Mouse (Mus musculus): ENCODE results near the gene Msln. TPM values are rescaled to one million over a fixed set of nuclear protein-coding genes. Genes with fewer than 3 reads are reported as not detected.

The Msln gene
- polyA plus RNA-seq (2017; shearing (Covaris generic)), result not detected

GRCm38 (mm10) chr17:25754241-25754640, at the start of gene Msln:
Gene Msln, minus strand, starts transcription at chr17:25754378.
- ATAC-seq, result no peak

DNA sequence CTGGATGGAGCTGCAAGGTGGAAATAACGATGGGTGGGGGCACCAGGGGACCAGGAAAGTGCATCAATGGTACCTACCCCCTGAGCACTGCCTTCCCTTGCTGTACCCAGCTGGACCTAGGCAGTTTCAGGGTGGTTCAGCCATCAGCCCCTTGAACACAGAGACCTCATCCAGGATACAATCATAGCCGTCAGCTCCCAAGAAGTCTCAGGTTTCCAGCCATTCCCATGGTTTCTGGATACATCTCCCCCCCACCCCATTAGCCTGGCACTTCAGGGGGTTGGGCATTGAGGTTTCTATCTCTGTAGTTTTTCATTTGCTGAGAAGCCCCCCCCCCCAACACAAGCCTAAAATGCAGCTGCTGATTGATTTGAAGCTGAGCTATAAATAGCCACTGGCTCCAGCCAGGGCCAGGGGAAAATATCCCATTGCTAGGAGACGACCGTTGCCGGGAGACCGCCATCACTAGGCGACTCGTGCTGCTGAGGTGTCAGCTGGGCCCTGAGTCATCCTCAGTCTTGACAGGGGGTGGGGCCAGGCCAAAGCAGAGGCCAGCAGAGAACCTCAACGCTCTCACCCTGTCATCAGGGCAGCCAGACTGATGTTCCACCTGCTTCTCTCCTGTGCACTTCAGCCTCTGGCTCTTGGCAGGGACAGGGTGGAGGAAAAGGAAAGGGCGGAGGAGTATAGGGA, 48.8 kb upstream of the Msln start:
- ATAC-seq, result no peak

GRCm38 (mm10) chr17:25801029-25801428, 46.9 kb upstream of the Msln start:
- peak; percentile 81 for ATAC-seq

DNA sequence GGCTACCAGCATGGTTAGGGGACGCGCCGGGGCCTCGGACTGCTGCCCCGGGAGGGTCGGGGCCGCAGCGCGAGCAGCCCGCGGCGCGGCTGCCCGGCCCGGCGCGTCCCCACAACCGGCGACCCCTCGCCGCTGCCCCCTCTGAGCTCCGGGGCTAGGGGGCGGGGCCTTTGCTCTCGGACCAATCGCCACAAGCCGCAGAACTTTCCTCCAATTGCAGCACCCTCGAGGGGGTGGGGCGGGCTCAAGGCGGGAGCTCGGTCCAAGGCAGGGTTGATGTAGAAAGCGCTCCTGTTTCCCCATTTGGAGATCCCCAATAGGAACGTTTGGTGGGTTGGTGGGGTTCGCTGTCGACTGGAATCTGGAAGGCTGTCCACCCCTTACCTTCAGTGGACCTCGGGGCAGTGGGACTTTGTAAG, 42.8 kb upstream of the Msln start, which contains the start of gene Metrn:
TSS of gene Metrn (minus strand) at position 186 of the 419 bp plus-strand sequence.
- peak; percentile 60 for ATAC-seq

- no peak for ATAC-seq
These were observed 42.1 kb upstream of the Msln start for GRCm38 (mm10) chr17:25796211-25796771.

DNA sequence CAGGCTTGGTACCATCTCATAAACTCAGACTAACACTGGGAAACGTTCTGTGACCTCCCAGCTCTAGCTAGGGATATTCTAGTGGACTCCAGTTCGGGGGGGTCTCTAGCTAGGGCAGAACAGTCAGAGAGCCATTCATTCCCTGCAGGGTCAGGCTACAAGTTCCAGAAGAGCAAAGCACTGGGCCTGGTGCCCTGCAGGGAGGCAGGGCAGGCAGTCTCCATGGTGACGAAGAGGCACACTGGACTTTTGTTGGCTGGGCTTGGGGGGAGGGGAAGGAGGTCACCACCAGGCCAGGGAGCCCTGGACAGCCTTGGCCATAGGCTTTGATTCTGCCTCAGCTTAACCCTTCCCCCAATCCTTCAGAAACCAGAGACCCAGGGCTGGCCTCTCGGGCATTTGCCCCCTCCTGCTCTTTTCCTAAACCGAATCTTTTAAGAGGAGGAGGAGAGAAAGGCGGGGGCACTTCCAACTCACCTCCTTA, 41.5 kb upstream of the Msln start, which contains the start of gene AC134908.4:
TSS of gene AC134908.4 (minus strand) at position 51 of the 484 bp plus-strand sequence.
- no peak for ATAC-seq

- ATAC-seq, result no peak
These were observed 40.8 kb upstream of the Msln start for GRCm38 (mm10) chr17:25794998-25795397.

- no peak for ATAC-seq
These were observed 40.0 kb upstream of the Msln start for GRCm38 (mm10) chr17:25794197-25794596.

DNA sequence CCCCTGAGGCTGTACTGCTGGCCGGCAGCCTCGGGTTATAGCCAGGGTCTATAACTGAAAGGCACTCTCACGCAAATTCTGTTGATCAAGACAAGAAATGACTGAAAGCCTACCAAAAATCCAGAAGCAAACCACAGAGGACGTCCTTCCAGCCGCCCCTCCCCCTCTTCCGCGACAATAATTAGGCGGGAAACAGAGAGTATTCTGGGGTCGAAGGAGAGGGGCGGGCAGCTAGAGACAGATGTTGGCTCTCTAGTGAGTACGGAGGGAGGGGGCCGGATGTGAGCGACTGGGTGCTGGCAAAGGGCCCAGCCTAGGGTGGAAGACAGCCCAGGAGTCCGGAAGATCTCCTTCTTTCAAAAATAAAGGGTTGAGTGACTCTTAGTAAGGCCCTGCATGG, 38.4 kb upstream of the Msln start, which contains the start of gene Fam173a:
TSS of gene Fam173a (minus strand) at position 287 of the 400 bp plus-strand sequence.
- ATAC-seq, result peak; percentile 86

- ATAC-seq, result peak; percentile 64
These were observed 37.8 kb upstream of the Msln start for GRCm38 (mm10) chr17:25791843-25792527.

GRCm38 (mm10) chr17:25791320-25791842, 37.2 kb upstream of the Msln start:
- no peak for ATAC-seq

GRCm38 (mm10) chr17:25786781-25787504, 32.8 kb upstream of the Msln start:
- ATAC-seq, result no peak

DNA sequence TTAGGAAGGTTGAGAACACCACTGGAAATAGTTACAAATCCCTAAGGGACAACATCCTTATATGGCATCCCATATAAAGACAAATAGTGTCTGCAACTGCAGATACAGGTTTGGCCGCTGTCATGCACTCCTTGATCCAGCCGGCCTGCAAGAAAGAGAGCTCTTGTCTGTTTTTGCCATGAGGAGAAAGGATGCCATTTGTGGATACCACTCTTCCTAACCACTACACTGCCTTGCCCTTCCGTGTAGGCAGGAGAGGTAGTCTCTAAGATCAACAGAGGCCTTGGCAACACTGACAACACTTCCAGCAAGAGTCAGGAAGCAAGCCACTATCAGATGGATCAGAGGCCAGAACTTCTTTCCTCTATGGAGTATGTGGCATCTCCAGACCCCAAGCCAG, 32.1 kb upstream of the Msln start, which contains the start of gene Ccdc78:
TSS of gene Ccdc78 (plus strand) at position 301 of the 400 bp plus-strand sequence.
- no peak for ATAC-seq

GRCm38 (mm10) chr17:25785281-25785745, 31.1 kb upstream of the Msln start, which contains the start of gene Haghl:
Gene Haghl, minus strand, starts transcription at chr17:25785673.
- ATAC-seq, result peak; percentile 90

DNA sequence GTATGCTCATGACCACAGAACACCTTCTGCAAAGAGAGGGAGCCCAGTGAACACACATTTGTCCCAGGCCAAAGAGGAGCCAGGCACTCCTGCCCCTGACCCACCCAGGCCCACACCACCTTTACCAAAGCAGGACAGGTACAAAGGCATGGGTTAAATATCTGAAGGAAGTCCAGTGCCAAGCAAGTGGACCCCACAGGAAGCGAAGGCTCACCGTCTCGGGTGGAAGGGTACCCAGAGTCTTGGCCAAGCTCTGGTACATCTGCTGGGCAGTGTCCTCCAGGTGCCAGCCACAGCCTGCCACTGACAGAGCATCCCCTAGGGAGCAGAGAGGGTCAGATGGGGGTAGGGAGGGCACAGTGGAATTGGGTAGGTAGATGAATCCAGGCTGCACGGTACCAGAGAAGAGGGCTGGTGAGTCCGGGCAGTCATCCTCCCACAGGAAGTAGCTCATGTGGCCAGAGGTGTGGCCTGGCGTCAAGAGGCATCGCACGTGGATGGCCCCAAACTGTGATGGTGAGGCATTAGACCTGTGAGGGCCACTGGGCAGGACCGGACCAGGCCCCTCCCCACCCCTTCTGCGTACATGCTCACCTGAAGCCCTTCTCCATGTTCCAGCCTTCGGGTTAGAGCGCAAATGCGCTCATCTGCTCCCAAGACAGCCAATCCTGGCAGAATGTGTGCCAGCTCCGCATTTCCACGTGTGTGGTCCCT, 29.8 kb upstream of the Msln start:
- no peak for ATAC-seq

- no peak for ATAC-seq
These were observed 28.9 kb upstream of the Msln start for GRCm38 (mm10) chr17:25783086-25783485.

DNA sequence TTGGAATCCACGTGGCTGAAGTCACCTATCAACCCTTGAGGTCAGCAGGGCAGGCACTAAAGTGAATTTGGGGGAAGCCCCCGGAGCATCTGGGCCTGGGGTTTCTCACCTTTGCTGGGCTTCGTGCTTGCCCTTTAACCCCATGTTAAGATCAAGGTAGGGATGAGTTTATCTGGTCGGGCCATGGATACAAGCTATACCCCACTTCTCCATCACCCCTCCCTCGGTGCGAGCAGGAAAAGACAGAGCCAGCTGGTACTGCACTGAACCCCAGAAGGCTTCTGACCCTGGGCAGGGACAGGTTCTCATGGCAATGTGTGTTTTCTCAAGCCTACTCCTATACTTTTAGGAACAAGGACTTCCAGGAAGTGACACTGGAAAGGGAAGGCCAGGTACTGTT, 27.2 kb upstream of the Msln start:
- ATAC-seq, result no peak

- ATAC-seq, result no peak
These were observed 23.8 kb upstream of the Msln start for GRCm38 (mm10) chr17:25777948-25778347.

DNA sequence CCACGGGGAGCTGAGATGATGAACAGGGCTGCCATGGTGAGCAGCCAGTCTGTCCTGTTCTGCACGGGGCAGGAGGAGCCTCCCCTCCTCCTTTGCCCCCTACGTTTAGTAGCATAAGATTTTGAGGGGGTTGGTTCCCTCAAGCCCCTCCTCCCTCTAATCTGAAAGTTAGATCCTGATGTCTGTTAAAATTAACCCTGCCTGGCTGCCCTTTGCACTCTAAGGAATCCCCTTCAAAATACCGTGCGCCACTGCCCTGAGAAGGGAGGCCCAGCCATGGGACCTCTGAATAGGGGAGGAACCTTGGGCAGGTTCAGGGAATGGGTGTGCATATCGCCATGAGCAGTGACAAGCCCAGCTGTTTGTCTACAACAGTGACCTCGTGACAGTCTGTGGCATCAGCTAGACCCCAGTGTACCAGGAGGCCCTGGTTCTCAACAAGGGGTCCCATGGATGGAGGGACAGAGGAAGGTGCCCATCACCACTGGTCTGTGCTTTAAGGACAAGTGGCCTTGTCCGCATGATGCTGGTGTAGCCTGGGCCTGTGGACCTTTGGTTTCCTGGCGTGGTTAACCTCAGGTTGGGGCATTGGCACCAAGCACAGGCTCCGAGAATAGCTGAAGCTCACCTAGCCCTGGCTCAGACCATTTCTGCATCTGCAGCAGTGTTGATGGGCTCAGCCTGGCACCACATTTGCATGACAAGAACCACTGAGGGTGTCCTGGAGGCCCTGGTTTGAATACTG, 21.3 kb upstream of the Msln start:
- no peak for ATAC-seq

DNA sequence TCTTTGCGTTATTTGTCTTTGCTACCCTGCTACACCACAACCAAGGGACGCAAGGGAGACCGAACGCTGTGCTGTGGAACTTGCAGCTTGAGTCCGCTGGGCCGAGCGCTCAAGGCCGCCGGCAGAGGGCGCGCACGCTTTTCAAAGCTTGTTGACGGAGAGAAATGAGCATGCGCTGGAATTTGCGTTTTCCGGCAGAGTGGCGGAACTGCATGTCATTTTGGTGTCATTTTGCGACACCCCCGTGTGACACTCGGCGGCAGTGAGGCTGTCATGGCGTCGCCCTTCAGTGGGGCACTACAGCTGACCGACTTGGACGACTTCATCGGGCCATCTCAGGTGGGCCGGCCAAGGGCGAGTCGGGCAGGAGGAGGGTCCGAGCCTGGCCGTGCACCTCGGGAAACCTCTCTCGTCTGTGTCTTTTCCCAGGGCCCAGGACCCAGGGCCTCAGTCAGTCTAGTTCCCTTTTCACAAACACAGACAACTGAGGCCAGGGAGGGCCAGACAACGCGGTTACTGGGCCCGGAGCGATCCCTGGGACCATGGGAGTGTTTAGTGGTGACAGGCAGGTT, 19.5 kb upstream of the Msln start, which contains the start of gene Narfl:
TSS of gene Narfl (plus strand) at position 228 of the 572 bp plus-strand sequence.
- ATAC-seq, result peak; percentile 93
